Mouse (Mus musculus) frontal cortex, adult (tissue): ENCODE results near the gene Cntnap2.

ENCODE experiments used
- ATAC-seq: cut with Nextera tagmentation; 2 replicates; pipeline ENCODE4 v1.9.2; 2017; ENCODE audit warnings: mild to moderate bottlenecking, moderate library complexity, mixed read lengths; ENCODE audit not compliant: low TSS enrichment

Cntnap2 gene

GRCm38 (mm10) chr6:47344696-47345095, 2285.5 kb downstream of the Cntnap2 start:
- ATAC-seq, result peak; percentile 57; the same call in 1 of the 2 replicates

GRCm38 (mm10) chr6:47350100-47350690, 2291.0 kb downstream of the Cntnap2 start:
- ATAC-seq, result no peak
